Mouse (Mus musculus): ENCODE measurements around the gene Fam129a.
"Not testable (repeated sequence)": the region's sequence is repeated elsewhere in the genome, so short reads cannot be mapped to it uniquely, and the experiment has no call there.

Gene Fam129a

DNA sequence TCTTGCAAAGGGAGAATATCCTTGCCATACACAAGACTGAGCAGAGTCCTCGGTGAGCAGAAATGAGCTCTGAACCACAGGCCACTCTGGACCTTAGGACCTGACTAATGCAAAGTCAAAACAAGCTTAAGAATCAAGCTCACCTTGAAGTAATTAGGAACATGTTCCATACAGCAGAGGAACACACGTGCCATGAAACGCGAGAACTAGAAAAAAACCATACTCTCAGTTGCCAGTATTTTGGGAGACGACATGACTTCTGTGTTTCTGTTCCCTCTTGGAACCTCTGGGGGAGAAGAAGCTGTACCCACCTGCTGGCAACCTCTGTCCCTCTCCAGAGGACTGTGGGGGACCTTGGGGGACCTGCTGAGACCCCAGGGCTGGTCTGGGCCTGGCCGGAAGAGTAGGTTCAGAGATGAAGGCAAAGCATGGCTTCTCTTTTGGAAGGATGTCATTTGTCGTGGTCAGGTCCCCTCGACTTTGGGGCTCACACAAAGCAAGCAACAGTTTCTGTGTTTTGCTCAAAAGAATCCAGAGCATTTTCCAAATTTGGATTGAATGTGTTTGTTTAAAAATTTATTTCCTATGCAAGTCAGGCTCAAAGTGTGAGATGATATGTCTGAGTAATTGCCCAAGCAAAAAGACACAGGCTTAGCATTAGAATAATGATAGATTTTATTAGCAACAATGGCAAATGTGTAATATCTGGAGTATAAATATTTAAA, 12.6 kb downstream of the Fam129a start:
- ATAC-seq (ENCODE audit: insufficient number of reproducible peaks, low FRiP score, low TSS enrichment): no peak

DNA sequence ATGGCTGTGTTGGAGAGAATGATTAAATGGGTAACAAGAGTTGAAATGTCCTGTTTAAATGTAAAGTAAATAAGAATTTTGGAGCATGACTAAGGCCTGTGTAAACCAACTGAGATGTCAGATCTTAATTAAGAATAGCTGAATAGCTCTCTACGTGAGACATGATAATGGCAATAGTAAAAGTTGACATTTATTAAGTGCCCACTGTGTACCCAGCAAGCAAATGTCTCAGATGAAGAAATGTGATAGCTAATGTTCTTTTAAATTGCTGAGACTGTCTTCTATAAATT, 13.1 kb downstream of the Fam129a start:
- ATAC-seq (ENCODE audit: insufficient number of reproducible peaks, low FRiP score, low TSS enrichment): no peak

GRCm38 (mm10) chr1:151584565-151585216, 13.7 kb downstream of the Fam129a start:
- ATAC-seq (ENCODE audit: insufficient number of reproducible peaks, low FRiP score, low TSS enrichment): no peak

DNA sequence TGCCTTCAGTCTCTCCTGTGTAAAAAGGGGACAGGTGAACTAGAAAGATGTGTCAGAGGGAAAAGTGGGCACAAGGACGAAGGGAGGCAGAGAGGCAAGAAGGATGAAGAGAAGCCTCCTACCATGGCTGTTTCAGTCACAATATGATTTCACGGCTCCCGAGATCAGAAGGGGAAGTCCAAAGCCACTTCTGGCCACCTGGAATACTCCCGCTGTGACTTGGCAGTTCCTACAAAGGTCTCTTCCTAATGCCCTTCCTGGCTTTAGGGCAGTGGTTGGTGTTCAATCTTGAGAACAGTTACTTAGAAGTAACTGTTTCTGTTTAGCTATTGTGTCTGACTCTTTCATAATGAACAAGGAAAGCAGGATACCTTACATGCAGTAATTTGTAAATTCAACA, 14.7 kb downstream of the Fam129a start:
- no peak for ATAC-seq (ENCODE audit: insufficient number of reproducible peaks, low FRiP score, low TSS enrichment)

- ATAC-seq (ENCODE audit: insufficient number of reproducible peaks, low FRiP score, low TSS enrichment): no peak
These were observed 21.4 kb downstream of the Fam129a start for GRCm38 (mm10) chr1:151592085-151593017.

GRCm38 (mm10) chr1:151594906-151595305, 23.9 kb downstream of the Fam129a start:
- ATAC-seq (ENCODE audit: insufficient number of reproducible peaks, low FRiP score, low TSS enrichment): no peak

GRCm38 (mm10) chr1:151595600-151596299, 24.8 kb downstream of the Fam129a start:
- no peak for ATAC-seq (ENCODE audit: insufficient number of reproducible peaks, low FRiP score, low TSS enrichment)

DNA sequence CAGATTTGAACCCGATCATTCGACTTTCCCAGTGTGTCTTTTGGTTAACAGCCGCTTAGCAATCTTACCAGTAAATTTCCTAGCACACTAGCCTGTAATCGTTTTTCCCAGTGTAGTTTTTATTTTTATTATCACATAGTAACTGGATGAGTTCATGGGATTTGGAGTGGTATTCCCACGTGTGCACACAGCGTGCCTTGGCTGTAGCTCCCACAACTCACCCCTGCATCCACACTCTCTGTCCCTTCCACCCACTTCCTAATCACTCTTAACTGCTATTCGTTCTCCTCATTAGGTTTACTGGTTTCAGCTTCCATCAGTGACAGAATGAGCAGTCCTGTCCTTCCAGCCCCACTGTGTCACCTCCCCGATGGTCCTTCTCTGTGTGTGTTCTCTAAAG, 25.6 kb downstream of the Fam129a start:
- ATAC-seq (ENCODE audit: insufficient number of reproducible peaks, low FRiP score, low TSS enrichment): no peak

DNA sequence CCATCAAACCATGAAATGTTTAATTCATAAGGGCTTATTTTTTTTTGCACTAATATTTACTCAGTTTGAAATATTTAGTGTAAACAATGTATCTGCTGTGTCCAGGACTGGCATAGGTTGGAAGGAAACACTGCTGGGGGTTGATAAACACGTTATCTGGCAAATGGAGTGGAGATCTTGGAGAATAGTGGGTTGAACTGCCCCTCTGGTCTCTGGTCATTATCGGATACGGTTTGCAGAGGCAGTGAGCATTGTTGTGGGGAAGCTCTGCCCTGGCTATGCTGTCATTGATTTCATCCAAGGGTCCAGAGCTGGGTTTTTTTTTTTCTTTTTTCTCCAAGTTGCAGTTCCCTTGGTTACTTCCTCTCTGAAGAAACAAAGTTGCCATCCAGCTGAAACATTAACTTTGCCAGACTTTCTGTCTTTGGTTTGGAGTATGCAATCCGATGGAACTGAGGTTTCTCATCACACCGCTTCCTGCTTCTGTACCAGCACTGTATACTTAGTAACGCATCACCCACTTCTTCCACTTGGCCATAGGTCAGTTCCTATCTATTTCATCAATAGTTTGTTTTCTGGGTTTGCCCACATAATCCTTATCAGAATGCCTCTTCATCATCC, 26.8 kb downstream of the Fam129a start:
- ATAC-seq (ENCODE audit: insufficient number of reproducible peaks, low FRiP score, low TSS enrichment): no peak

DNA sequence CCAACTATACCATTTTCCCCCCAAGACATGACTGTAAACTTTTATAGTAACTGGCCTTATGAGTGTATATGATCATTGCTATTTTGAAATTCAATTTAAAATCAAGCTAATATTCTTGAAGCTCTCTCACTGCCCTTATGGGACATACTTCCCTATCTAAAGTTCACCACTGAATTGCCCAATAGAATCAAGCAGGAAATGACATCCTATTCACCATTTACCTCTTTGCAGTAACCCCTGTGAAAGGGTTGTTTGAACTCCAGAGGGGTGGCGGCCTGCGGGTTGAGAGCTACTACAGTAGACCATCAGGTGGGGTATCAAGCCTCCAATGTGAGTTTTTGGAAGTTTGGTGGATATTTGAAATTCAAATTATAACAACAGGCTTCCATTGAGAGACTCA, 27.9 kb downstream of the Fam129a start:
- no peak for ATAC-seq (ENCODE audit: insufficient number of reproducible peaks, low FRiP score, low TSS enrichment)

GRCm38 (mm10) chr1:151604328-151604727, 33.3 kb downstream of the Fam129a start:
- ATAC-seq (ENCODE audit: insufficient number of reproducible peaks, low FRiP score, low TSS enrichment): no peak

- ATAC-seq (ENCODE audit: insufficient number of reproducible peaks, low FRiP score, low TSS enrichment): not testable (repeated sequence)
These were observed 37.0 kb downstream of the Fam129a start for GRCm38 (mm10) chr1:151607957-151608356.

DNA sequence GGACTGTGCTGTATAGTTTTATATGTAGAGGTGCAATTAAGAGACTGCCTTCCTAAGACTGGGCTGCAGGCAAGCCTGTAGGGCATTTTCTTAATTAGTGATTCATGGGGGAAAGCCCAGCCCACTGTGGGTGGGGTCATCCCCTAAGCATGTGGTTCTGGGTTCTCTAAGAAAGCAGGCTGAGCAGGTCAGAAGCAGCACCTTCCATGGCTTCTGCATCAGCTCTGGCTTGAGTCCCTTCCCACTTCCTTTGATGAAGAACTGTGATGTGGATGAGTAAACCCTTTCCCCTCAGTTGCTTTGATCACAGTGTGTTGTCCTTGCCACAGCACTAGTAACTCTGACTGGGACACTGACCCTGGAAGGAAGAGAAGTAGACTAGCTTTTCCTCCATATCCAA, 39.6 kb downstream of the Fam129a start:
- ATAC-seq (ENCODE audit: insufficient number of reproducible peaks, low FRiP score, low TSS enrichment): no peak

GRCm38 (mm10) chr1:151614320-151614935, 43.4 kb downstream of the Fam129a start:
- no peak for ATAC-seq (ENCODE audit: insufficient number of reproducible peaks, low FRiP score, low TSS enrichment)

- no peak for ATAC-seq (ENCODE audit: insufficient number of reproducible peaks, low FRiP score, low TSS enrichment)
These were observed 44.6 kb downstream of the Fam129a start for GRCm38 (mm10) chr1:151615625-151616024.

- no peak for ATAC-seq (ENCODE audit: insufficient number of reproducible peaks, low FRiP score, low TSS enrichment)
These were observed 45.7 kb downstream of the Fam129a start for GRCm38 (mm10) chr1:151616555-151617205.

GRCm38 (mm10) chr1:151618251-151618650, 47.3 kb downstream of the Fam129a start:
- ATAC-seq (ENCODE audit: insufficient number of reproducible peaks, low FRiP score, low TSS enrichment): no peak

DNA sequence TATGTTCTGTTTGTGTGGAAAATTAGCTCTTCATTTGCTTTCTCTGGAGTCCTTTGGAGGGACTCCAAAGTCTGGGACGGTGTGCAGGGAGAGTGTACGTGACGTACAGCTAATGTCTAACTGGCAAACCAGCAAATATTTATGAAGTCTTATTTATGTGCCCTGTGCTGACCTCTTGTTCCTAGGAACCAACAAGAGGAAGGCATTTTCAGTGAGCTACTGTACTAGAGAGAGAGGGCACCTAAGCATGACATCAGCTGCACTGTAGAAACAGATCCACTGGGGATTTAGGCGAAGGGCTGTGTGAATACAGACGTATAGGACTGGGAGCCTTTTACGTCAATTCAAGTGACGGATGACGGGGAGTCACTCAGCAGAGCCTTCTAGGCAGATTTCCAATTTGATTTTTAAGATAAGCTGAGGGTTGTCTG, 48.3 kb downstream of the Fam129a start:
- no peak for ATAC-seq (ENCODE audit: insufficient number of reproducible peaks, low FRiP score, low TSS enrichment)

DNA sequence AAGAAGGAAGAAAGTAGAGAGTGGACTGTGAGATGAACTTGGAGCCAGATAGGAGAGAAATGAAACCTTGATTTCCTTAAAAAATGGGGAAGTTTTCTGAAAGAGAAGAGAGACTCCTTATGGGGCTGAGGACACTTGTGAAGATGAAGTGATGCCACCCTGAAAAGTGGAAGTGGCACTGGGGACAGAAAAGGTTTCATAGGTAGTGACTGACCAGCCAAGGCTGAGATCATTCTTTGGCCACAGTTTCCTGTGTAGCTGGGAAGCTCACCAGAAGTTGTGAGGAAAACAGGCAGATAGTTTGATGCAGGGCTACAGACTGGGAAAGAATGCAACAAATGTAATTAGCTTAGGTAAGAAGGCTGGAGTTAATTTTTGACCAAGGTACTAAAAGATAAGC, 49.7 kb downstream of the Fam129a start:
- no peak for ATAC-seq (ENCODE audit: insufficient number of reproducible peaks, low FRiP score, low TSS enrichment)
